Mouse (Mus musculus) embryonic facial prominence, embryonic 11.5 days (tissue): ENCODE data around the gene Adh6b. TPM values are rescaled to one million over a fixed set of nuclear protein-coding genes. Genes with fewer than 3 reads are reported as not detected.

Experiments
- ATAC-seq: fragments of 200-750 bp; cut with Nextera tagmentation; replicated peaks from 2 replicates; pipeline ENCODE4 v1.8.0; 2017; ENCODE audit warnings: low read depth; ENCODE audit not compliant: insufficient number of reproducible peaks, low FRiP score, low TSS enrichment
- DNase-seq: peaks from one replicate; pipeline ENCODE4 v3.0.0-alpha.2; 2015; ENCODE audit warnings: low spot score
- H3K27ac ChIP-seq: fragments of 300-500 bp; sonication (generic); replicated peaks from 2 replicates; pipeline ENCODE4 v1.5.1; 2014; ENCODE audit warnings: mild to moderate bottlenecking, low read depth, low read length, control low read depth
- H3K27me3 ChIP-seq: fragments of 300-500 bp; sonication (generic); 2 replicates; pipeline ENCODE4 v1.6.1; 2014; ENCODE audit warnings: mild to moderate bottlenecking, low read length, moderate library complexity, mixed read lengths; ENCODE audit not compliant: control insufficient read depth, insufficient read depth
- H3K36me3 ChIP-seq: fragments of 300-500 bp; sonication (generic); replicated peaks from 2 replicates; pipeline ENCODE4 v1.6.1; 2014; ENCODE audit warnings: low read depth, mild to moderate bottlenecking, low read length, moderate library complexity, mixed read lengths; ENCODE audit not compliant: control insufficient read depth, insufficient read depth
- H3K4me1 ChIP-seq: fragments of 300-500 bp; sonication (generic); 2 replicates; pipeline ENCODE4 v1.6.1; 2014; ENCODE audit warnings: low read length, mixed read lengths; ENCODE audit not compliant: control insufficient read depth, insufficient read depth
- H3K4me2 ChIP-seq: fragments of 300-500 bp; sonication (generic); 2 replicates; pipeline ENCODE4 v1.6.1; 2014; ENCODE audit warnings: low read depth, mild to moderate bottlenecking, control low read depth, low read length, moderate library complexity
- H3K4me3 ChIP-seq: fragments of 300-500 bp; sonication (generic); 2 replicates; pipeline ENCODE4 v1.5.1; 2014; ENCODE audit warnings: low read depth, low read length, control low read depth
- H3K9ac ChIP-seq: fragments of 300-500 bp; sonication (generic); replicated peaks from 2 replicates; pipeline ENCODE4 v1.6.1; 2014; ENCODE audit warnings: mild to moderate bottlenecking, control low read depth, low read length
- H3K9me3 ChIP-seq: fragments of 300-500 bp; sonication (generic); replicated peaks from 2 replicates; pipeline ENCODE4 v1.6.1; 2016; ENCODE audit warnings: mild to moderate bottlenecking, low read length, inconsistent platforms, mixed read lengths; ENCODE audit not compliant: control insufficient read depth
- WGBS: fragments of 180-500 bp; shearing (Covaris S2); extraction: QIAGEN DNeasy Blood & Tissue Kit; methylation state at CpG from one replicate; pipeline ENCODE4 v1.1.7; 2014; 5-methylcytosine and 5-hydroxymethylcytosine counted together
- polyA plus RNA-seq: library from polyadenylated mRNA; unstranded; fragments of >200 nt; fragmentation: Nextera tagmentation; extraction: Ambion mirVana; gene quantifications from 2 replicates; pipeline ENCODE4 v1.2.1, GENCODE M21; 2014

Adh6b gene
- polyA plus RNA-seq, 1 experiment from 2014 or later = 0.52 TPM

DNA sequence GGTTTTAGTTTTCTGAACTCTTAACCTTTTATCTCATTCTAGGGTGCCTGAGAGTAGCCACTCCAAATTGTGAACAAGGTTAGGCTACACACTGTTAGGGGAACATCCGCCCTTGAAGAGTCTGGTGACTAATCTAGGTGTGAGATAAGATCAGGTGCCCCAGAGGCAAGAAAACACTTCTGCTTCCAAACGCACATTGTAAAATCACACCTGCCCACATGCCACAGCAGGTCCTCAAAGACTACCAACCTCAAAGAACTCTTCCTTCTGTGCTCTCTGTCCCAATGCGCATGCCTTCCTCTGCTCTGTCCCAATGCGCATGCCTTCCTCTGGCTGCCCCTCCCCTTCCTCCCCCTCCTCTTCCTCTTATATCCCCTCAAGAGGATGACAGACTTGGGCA, 7.3 kb upstream of the Adh6b start:
- WGBS = 86% methylated on average over 4 of the region's 4 CpGs
- no peak overlapping the region for H3K9ac ChIP-seq
- no peak for DNase-seq
- H3K4me1 ChIP-seq = no peaks in the 10 kb centered on the region
- H3K27ac ChIP-seq = no peak overlapping the region
- no peaks in the 10 kb centered on the region for H3K27me3 ChIP-seq
- ATAC-seq = no peak
- H3K36me3 ChIP-seq = no peaks in the 10 kb centered on the region
- no peak overlapping the region for H3K4me2 ChIP-seq
- no peak overlapping the region for H3K4me3 ChIP-seq
- no peaks in the 10 kb centered on the region for H3K9me3 ChIP-seq

DNA sequence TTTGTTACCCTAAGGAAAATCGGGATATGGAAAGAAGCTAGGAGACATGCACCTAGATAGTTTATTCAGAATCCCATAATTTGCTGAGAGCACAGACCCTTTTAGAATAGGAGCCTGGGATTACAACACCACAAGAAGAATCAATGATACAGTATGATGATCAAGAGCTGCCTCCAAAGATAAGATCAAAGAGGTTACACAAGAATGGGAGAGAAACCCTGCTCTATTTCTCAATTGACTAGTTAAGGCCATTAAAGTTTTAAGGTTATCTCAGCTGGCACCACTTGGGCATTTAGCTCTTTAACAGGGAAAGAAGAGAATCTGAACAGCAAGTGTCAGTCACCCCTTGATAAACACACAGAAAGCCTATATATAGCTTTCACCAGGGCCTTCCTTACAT, 6.0 kb upstream of the Adh6b start:
- no peak for DNase-seq
- no peak overlapping the region for H3K9ac ChIP-seq
- no peaks in the 10 kb centered on the region for H3K9me3 ChIP-seq
- no peak overlapping the region for H3K27ac ChIP-seq
- H3K4me3 ChIP-seq = no peak overlapping the region
- H3K4me1 ChIP-seq = no peaks in the 10 kb centered on the region
- ATAC-seq = no peak
- no peaks in the 10 kb centered on the region for H3K36me3 ChIP-seq
- WGBS = 90% methylated on average over 1 of the region's 1 CpGs
- no peaks in the 10 kb centered on the region for H3K27me3 ChIP-seq
- no peak overlapping the region for H3K4me2 ChIP-seq

DNA sequence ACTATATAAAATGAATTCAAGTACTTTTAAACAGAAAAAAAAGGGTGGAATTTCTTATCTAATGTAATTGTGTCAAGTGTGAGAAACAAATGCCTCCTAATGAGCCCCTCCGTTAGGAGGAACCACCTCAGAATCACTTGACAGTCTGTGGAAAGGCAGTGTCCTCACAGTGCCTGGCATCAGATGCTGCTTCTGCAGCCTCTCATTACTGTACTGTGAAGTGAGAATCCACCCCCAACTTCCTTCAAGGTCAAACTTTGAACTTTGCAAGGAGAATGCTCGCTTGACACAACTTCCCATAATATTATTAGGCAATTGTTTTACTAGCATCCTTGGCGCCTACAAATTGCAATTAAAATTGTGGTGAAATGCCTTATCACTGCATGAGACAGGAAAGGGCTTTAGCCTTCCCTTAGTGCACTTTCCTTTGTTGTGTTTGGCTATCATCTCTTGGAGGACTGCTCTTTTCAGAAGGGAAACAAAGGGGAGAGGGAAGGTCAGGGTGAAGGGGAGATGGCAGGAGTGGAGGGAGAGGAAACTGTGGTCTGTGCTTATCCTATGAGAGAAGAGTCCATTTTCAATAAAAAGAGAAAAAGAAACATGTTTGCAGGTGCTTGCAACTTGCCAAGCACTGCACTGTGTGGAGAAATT, 5.3 kb upstream of the Adh6b start:
- WGBS = 69% methylated on average over 3 of the region's 3 CpGs
- no peaks in the 10 kb centered on the region for H3K27me3 ChIP-seq
- H3K9ac ChIP-seq = no peak overlapping the region
- H3K36me3 ChIP-seq = no peaks in the 10 kb centered on the region
- H3K4me3 ChIP-seq = no peak overlapping the region
- DNase-seq = no peak
- no peaks in the 10 kb centered on the region for H3K4me1 ChIP-seq
- ATAC-seq = no peak
- H3K9me3 ChIP-seq = no peaks in the 10 kb centered on the region
- no peak overlapping the region for H3K27ac ChIP-seq
- no peak overlapping the region for H3K4me2 ChIP-seq

DNA sequence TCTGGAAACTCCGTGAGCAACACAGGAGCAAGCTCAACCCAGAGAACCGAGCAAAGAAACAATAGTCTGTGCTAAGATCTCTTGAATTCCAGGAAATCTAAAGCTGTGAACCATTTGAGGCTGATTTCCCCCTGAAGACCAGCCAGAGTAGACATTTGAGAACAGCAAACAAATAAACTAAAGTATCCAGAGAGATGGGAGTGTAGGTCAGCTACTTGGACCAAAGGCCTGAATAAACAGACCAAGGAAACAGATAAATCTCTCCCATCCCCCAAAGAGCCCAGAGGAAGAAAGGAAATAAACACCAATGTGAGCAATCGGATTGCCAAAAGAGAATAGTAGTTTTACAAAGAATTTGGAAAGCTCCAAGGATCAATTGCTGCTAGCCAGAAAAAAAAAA, 5.5 kb downstream of the Adh6b start:
- H3K4me2 ChIP-seq = no peak overlapping the region
- WGBS = 40% methylated on average over 3 of the region's 3 CpGs
- no peak overlapping the region for H3K27ac ChIP-seq
- ATAC-seq = no peak
- no peak for DNase-seq
- H3K36me3 ChIP-seq = no peaks in the 10 kb centered on the region
- H3K4me1 ChIP-seq = no peaks in the 10 kb centered on the region
- H3K9me3 ChIP-seq = no peaks in the 10 kb centered on the region
- H3K4me3 ChIP-seq = no peak overlapping the region
- H3K9ac ChIP-seq = no peak overlapping the region
- no peaks in the 10 kb centered on the region for H3K27me3 ChIP-seq

DNA sequence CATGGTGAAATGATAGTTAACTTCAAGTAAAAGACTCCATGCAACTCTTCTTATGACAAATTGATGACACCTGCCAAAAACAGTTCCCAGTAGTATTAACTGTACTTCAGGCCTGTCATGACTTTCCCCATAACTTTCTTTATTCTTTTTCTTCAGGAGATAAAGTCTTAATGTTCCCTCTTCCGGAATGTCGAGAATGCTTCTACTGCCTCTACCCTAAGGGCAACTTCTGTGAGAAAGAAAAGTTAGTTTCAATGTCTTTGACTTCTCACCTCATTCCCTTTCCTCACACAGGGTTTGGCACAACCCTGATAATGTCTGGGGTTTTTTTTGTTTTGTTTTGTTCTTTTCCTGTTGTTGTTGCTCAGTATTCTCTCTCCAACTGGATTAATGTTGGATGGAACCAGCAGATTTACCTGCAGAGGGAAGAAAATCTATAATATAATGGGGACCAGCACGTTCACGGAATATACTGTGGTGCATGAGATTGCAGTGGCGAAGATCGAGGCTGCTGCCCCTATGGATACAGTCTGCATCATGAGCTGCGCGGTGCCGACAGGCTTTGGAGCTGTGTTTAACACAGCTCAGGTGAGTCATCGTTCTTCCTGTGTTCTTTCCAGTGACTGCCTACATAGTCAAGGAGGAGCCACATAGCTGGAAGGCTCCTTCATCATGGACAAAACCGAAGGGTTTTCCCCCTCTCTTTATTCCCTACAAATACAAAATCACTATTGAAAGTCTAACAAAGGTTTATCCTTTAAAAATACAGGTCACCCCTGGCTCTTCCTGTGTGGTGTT, 10.6 kb downstream of the Adh6b start:
- H3K9ac ChIP-seq = no peak overlapping the region
- no peaks in the 10 kb centered on the region for H3K4me1 ChIP-seq
- H3K9me3 ChIP-seq = no peaks in the 10 kb centered on the region
- DNase-seq (no peak), ATAC-seq (no peak)
- H3K4me3 ChIP-seq = no peak overlapping the region
- H3K36me3 ChIP-seq = no peaks in the 10 kb centered on the region
- no peaks in the 10 kb centered on the region for H3K27me3 ChIP-seq
- no peak overlapping the region for H3K4me2 ChIP-seq
- no peak overlapping the region for H3K27ac ChIP-seq
- WGBS = 87% methylated on average over 11 of the region's 11 CpGs

DNA sequence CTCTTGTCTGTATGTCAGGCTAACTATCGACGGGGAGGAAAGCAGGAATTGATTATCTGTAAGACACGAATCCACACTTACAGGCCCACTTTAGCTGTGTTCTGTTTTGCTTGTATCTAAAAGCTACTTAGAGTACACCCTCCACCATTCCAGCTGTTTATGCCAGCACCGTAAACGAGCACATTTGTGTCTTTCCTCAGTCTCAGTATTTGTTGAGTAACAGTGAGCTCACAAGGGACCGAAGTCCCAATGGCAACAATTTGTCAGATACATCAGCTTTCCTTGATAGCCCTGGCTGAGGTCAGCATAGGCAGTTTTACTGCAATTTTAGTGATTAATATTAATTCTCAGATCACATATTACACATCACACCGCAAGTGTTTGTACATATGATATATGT, 17.3 kb downstream of the Adh6b start:
- WGBS = 83% methylated on average over 7 of the region's 7 CpGs
- Histone ChIP-seq H3K4me1 (no peaks in the 10 kb centered on the region), H3K27me3 (no peaks in the 10 kb centered on the region), H3K27ac (no peak overlapping the region), H3K9me3 (no peaks in the 10 kb centered on the region), H3K9ac (no peak overlapping the region), H3K4me3 (no peak overlapping the region), H3K36me3 (no peaks in the 10 kb centered on the region), H3K4me2 (no peak overlapping the region)
- ATAC-seq = no peak
- no peak for DNase-seq

DNA sequence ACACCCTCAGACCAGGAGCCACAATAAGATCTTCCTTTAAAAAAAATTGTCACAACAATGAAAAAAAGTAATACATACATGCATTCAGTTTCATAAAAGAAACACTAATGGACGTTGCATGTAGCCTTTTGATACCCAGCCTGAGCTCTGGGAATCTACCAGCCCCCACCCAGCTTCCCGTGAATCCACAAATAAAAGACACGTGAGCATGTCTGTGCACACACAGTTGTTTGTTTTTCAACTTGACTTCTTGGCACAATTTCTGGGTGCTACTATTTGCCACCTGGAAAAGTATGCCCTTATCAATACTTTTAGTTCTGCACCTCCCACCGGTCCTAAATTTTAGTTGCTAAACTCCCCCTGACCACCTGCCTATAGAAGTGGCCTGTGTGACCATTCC, 19.1 kb downstream of the Adh6b start:
- Histone ChIP-seq H3K27ac (no peak overlapping the region), H3K4me1 (no peaks in the 10 kb centered on the region), H3K27me3 (no peaks in the 10 kb centered on the region), H3K4me3 (no peak overlapping the region), H3K36me3 (no peaks in the 10 kb centered on the region), H3K4me2 (no peak overlapping the region), H3K9ac (no peak overlapping the region), H3K9me3 (no peaks in the 10 kb centered on the region)
- WGBS = 86% methylated on average over 4 of the region's 4 CpGs
- ATAC-seq (no peak), DNase-seq (no peak)

DNA sequence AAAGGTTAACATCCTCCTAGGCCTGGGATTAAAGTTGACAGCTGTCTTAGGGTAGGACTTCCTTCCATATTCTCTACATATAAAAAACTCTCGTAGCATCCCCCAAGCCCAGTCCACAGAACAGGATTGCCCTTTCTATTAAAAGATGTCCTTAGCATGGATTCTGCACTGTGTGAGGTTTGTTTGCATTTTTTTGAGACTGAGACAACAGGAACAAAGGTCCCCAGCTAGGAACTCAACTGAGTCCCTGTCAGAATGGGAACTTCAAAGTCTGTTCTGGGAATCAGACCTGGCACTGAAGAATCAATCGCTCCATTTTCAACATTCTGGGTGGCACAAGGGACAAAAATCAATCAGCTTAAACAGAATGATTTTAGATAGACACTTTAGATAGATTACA, 21.3 kb downstream of the Adh6b start:
- no peaks in the 10 kb centered on the region for H3K27me3 ChIP-seq
- no peak overlapping the region for H3K27ac ChIP-seq
- no peaks in the 10 kb centered on the region for H3K36me3 ChIP-seq
- DNase-seq = no peak
- no peak overlapping the region for H3K4me2 ChIP-seq
- H3K4me3 ChIP-seq = no peak overlapping the region
- no peaks in the 10 kb centered on the region for H3K9me3 ChIP-seq
- no peaks in the 10 kb centered on the region for H3K4me1 ChIP-seq
- 82% methylated on average over 2 of the region's 2 CpGs for WGBS
- no peak for ATAC-seq
- no peak overlapping the region for H3K9ac ChIP-seq
